Mouse (Mus musculus) cerebellum, adult 8-10 months (tissue): ENCODE results near the gene Fbf1.
"Not testable (repeated sequence)": the region's sequence is repeated elsewhere in the genome, so short reads cannot be mapped to it uniquely, and the experiment has no call there.

ENCODE experiments used
- DNase-seq: peaks from one replicate; pipeline ENCODE4 v3.0.0; 2022

Gene Fbf1

GRCm38 (mm10) chr11:116133497-116133896, 34.5 kb downstream of the Fbf1 start:
- no peak for DNase-seq

GRCm38 (mm10) chr11:116132366-116133333, 35.3 kb downstream of the Fbf1 start:
- peak; percentile 38 for DNase-seq

- peak; percentile 27 for DNase-seq
Measured at GRCm38 (mm10) chr11:116131349-116132170, 36.4 kb downstream of the Fbf1 start.

- DNase-seq = peak; percentile 79
Measured at GRCm38 (mm10) chr11:116130488-116131205, 37.3 kb downstream of the Fbf1 start, which contains the start of gene Trim65. TSS of gene Trim65 (minus strand) at chr11:116131128.

- no peak for DNase-seq
Measured at GRCm38 (mm10) chr11:116129993-116130487, 37.9 kb downstream of the Fbf1 start.

- no peak for DNase-seq
Measured at GRCm38 (mm10) chr11:116129091-116129790, 38.7 kb downstream of the Fbf1 start.

- no peak for DNase-seq
Measured at GRCm38 (mm10) chr11:116127986-116128385, 40.0 kb downstream of the Fbf1 start.

- no peak for DNase-seq
Measured at GRCm38 (mm10) chr11:116127156-116127980, 40.6 kb downstream of the Fbf1 start, which contains the start of gene Trim47. TSS of gene Trim47 (minus strand) at chr11:116127210.

GRCm38 (mm10) chr11:116126261-116126660, 41.7 kb downstream of the Fbf1 start:
- no peak for DNase-seq

- not testable (repeated sequence) for DNase-seq
Measured at GRCm38 (mm10) chr11:116121731-116122245, 46.2 kb downstream of the Fbf1 start.

- DNase-seq = no peak
Measured at GRCm38 (mm10) chr11:116117819-116118218, 50.1 kb downstream of the Fbf1 start.

GRCm38 (mm10) chr11:116117241-116117640, 50.7 kb downstream of the Fbf1 start:
- DNase-seq = no peak

GRCm38 (mm10) chr11:116111611-116112203, 56.3 kb downstream of the Fbf1 start:
- no peak for DNase-seq

- no peak for DNase-seq
Measured at GRCm38 (mm10) chr11:116111067-116111466, 56.9 kb downstream of the Fbf1 start.

- DNase-seq = no peak
Measured at GRCm38 (mm10) chr11:116110540-116110939, 57.4 kb downstream of the Fbf1 start.

GRCm38 (mm10) chr11:116110131-116110530, 57.8 kb downstream of the Fbf1 start:
- no peak for DNase-seq

GRCm38 (mm10) chr11:116109441-116110081, 58.4 kb downstream of the Fbf1 start:
- DNase-seq = no peak

- DNase-seq = no peak
Measured at GRCm38 (mm10) chr11:116108464-116109137, 59.4 kb downstream of the Fbf1 start.

- DNase-seq = no peak
Measured at GRCm38 (mm10) chr11:116107777-116108285, 60.1 kb downstream of the Fbf1 start.
